Mouse (Mus musculus): ENCODE results near the gene 2900011O08Rik.
"Not testable (repeated sequence)": the region's sequence is repeated elsewhere in the genome, so short reads cannot be mapped to it uniquely, and the experiment has no call there.

Gene 2900011O08Rik

GRCm38 (mm10) chr16:13986574-13987478 is at the start of gene 2900011O08Rik, which contains the start of gene Ifitm7:
Gene 2900011O08Rik, plus strand, starts transcription at chr16:13986604.
Gene Ifitm7, minus strand, starts transcription at chr16:13986888.
- no peak for DNase-seq (ENCODE audit: low spot score)

DNA sequence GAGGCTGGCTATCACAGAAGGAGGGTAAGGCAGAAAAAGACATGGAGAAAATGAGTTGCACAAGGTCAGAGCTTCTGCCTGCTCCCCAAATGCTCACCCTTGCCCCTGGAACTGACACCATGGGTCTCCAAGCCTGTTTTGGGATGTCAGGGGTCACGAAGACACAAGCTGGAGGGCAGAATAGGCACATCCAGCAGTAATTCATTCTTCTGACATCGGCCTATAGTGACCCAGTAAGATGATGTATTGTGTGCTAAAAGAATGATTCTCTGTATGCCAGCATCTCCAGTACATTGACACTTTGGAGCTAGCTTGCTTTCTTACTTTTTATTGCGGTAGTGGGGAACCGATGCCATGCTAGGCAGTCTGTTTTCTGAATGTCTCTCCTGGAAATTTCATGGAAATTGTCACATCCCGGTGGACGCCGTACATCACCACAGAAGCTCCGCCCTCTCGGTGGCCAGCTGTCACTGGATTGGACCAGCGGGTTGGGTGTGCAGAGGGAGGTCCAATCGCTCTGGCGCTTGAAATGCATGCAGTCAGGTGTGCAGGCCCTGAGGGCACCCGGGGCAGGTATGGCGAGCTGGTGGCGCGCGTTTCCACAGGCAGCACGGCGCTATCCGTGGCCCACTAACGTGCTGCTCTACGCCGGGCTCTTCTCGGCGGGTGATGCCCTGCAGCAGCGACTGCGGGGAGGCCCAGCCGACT is 46.1 kb upstream of the 2900011O08Rik start:
- peak; percentile 29 for DNase-seq (ENCODE audit: low spot score)

GRCm38 (mm10) chr16:13940847-13941395 is 45.5 kb upstream of the 2900011O08Rik start:
- DNase-seq (ENCODE audit: low spot score) = no peak

DNA sequence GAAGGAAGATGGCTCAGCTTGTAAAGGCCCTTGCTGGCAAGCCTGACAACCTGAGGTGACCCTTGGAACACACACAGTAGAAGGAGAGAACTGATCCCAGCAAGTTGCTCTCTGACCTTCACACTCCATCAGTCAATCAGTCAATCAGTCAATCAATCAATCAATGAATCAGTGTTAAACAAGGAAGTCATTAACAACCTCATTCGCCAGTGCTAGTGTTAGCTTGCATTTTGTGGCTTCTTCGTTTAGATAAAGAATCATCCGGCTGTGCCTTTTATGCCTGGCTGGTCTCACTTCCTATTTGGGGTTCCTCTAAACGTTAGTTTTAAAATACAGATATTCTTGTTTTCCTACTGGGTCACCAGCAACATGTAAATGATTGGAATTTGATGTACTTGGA is 42.2 kb upstream of the 2900011O08Rik start:
- no peak for DNase-seq (ENCODE audit: low spot score)

GRCm38 (mm10) chr16:13944752-13945151 is 41.7 kb upstream of the 2900011O08Rik start:
- no peak for DNase-seq (ENCODE audit: low spot score)

DNA sequence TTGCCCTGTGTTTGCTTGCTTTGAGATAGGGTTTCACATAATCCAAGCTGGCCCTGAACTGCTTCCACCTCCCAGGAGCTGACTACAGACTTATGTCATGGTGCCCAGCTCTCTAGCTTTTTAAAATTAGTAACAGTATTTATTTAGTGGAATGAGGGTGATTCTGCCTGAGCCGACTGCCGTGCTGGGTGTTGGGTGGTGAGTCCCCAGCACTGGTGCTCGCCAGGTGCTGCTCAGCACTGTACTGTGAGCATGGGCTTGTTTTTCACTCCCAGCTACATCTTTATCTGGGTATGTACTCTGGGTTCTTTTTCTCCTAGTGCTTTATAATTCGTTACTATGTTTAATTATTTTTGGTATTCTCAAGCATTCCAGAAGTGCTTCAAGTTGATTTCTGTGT is 41.3 kb upstream of the 2900011O08Rik start:
- no peak for DNase-seq (ENCODE audit: low spot score)

DNA sequence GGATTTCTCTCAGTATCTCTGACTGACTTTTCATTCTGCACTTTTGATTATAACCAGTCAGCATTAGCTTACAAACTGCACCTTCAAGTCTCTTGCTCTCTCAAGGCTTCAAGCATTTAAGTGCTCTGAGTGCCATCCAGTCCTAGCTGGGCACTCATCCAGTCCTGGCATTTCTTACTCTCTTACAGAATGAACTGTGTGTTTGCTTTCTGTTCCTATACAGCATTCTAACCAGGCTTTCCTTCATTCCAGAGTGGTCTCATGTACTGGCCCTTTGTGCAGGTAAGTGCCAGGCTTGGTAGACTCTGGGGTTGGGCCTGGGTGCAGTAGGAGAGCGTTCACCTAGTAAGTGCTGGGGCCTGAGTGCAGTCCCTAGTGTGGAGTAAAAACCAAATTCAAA is 40.1 kb upstream of the 2900011O08Rik start:
- no peak for DNase-seq (ENCODE audit: low spot score)

- no peak for DNase-seq (ENCODE audit: low spot score)
Measured at GRCm38 (mm10) chr16:13951245-13951644, 35.2 kb upstream of the 2900011O08Rik start.

- DNase-seq (ENCODE audit: low spot score) = no peak
Measured at GRCm38 (mm10) chr16:13962053-13962452, 24.4 kb upstream of the 2900011O08Rik start.

GRCm38 (mm10) chr16:13969096-13969495 is 17.3 kb upstream of the 2900011O08Rik start:
- DNase-seq (ENCODE audit: low spot score) = no peak

GRCm38 (mm10) chr16:13972051-13972450 is 14.4 kb upstream of the 2900011O08Rik start:
- DNase-seq (ENCODE audit: low spot score) = no peak

DNA sequence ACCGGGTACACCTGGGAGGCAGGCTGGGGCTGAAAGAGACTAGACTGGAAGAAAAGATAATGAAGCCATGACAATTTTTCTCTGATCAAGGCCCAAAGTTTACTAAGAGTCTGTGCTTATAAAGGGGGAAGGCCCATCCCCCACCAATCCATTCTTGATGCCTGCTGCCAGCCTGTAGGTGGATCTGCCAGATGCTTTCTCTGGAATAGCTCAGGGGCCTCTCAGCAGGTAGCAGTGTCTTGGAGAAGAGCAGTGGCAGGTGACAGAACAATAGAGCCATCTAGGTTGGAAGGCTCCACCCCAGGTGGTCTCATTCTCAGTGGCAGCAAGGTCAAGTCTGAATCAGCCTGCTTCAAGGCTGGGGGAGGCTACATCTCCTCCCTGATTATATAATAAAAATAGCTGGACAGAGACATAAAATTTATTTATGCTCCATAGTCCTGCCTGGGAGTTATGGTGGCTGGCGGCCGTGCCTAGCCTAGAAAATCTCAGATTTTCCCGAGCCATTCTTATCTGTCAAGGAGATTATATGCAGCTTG is 10.0 kb upstream of the 2900011O08Rik start:
- not testable (repeated sequence) for DNase-seq (ENCODE audit: low spot score)

DNA sequence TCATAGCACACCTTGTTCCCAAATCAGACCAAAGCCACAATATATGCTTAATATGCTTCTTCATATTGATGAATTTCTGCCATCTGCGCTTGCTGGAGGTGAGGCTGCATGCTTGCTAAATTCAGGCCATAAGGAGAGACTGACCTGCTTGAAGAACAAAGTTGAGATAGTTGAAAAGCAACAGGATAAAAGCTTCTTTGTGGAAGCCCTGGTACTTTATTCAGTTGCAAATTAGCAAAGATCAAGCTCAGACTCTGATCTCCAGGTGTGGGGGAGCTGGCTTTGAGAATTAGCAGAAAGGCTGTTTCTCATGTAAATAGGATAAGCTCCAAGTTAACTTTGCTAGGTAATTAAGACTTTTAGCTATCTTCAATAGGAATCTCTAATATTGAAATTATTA is 9.4 kb upstream of the 2900011O08Rik start:
- DNase-seq (ENCODE audit: low spot score) = not testable (repeated sequence)

GRCm38 (mm10) chr16:13981726-13982125 is 4.7 kb upstream of the 2900011O08Rik start:
- DNase-seq (ENCODE audit: low spot score) = not testable (repeated sequence)

DNA sequence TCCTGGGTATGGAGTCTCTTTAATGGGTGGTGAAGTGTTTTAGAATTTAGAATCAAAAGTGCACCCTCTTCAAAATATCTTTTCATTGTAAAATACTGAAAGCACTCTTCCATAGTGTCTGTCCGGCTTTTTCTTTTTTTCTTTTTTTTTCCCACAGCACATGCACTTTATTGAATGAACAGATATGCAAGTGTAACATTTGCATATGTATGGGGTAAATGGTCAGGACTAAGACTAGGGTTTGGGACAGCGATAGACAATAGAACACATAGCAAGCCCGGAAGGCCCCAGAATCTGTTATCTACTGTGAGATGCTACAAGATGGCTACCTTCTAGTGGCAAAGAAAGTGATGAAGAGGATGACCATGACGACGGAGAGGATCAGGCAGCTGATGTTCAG is 3.2 kb upstream of the 2900011O08Rik start:
- DNase-seq (ENCODE audit: low spot score) = no peak

- no peak for DNase-seq (ENCODE audit: low spot score)
Measured at GRCm38 (mm10) chr16:13986197-13986573, 219 bp upstream of the 2900011O08Rik start.

DNA sequence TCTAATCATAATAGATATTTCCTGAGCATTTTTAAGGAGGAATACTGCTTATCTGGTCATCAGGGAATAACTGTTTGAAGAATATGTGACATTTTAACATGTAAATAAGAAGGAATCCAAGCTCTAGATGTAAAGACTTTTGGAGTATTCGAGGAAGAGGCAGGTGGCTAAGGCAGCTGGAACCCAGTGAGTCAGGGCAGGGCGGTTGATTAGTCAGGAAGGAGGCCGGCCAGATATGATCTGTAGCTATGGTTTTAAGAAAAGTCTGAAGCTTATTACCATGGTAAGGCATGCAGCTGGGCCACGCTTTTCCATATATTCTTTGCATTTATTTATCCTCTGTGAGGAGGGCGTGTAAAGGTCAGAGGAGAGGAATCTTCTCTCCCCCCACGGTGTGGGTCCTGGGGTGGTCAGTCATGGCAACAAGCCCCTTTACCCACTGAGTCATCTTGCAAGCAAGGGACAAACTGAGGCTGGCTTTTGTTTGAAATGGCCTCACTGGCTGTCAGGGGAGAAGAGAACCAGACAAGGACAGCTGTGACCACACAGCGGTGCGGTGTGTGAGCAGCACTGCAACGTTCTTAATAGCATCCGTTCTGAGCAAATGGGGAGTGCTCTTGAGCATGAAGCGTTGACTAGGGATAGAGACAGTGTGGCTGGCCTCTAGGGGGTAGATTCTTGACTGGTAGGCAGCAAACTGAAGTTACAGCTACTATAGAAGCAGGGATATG is 6.3 kb downstream of the 2900011O08Rik start:
- DNase-seq (ENCODE audit: low spot score) = no peak

DNA sequence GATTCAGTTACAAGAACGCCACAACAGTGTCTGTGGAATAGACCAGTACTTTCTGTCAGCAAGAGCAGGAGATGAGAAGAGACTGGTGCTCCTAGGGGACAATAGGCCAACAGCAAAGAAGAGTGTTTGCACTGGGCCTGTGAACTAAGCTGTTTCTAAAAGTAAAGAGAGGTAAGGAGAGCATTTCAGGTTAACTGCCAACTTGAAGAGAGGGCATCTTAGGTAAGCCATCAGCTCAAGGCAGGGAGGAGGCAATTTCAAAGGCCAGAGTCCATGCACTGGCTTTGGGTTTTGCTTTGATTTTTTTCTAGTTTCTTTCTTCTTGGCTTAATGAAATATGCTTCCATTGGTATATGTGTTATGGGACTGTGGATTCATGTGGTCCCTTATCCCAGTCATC is 7.7 kb downstream of the 2900011O08Rik start:
- no peak for DNase-seq (ENCODE audit: low spot score)

DNA sequence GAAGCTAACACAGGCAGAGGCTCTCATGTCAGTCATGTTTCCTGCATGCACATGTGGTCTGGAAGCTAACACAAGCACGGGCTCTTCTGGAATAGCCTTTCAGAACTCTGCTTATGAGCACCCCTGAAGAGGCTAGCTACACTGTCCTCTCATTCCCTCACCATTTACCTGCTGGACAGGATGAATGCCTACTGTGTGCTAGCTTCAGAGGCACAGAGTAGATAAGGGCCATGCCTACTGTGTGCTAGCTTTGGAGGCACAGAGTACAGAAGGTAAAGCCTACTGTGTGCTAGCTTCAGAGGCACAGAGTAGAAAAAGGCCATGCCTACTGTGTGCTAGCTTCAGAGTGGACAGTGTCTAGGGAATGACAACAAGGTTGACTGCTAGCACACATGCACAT is 8.1 kb downstream of the 2900011O08Rik start:
- no peak for DNase-seq (ENCODE audit: low spot score)

GRCm38 (mm10) chr16:14003386-14004130 is 17.2 kb downstream of the 2900011O08Rik start:
- DNase-seq (ENCODE audit: low spot score) = no peak

GRCm38 (mm10) chr16:14004170-14004569 is 17.8 kb downstream of the 2900011O08Rik start:
- no peak for DNase-seq (ENCODE audit: low spot score)

All from urinary bladder, postnatal 25 days (tissue).